21 mouse cellular contexts compared by ENCODE assay signal in genomic region chr6:143047538-143048258, GRCm38 (mm10). TPM values are rescaled to one million over a fixed set of nuclear protein-coding genes. Genes with fewer than 3 reads are reported as not detected.
DNase-seq lines count a peak whose midpoint lies in the region; ATAC-seq and TF ChIP-seq lines count a peak whose summit lies in the region.
"Had no signal": no experiment of that assay in that cellular context is flagged by ENCODE, and none has a peak within 500 bp of the region (broad histone marks: within the 10 kb centered on the region; RNA-seq: fewer than 3 reads in every experiment).

No protein-coding gene starts in this region.

- peak; percentile 53 for DNase-seq in heart, adult 11 months
- DNase-seq in heart, postnatal 4 days: no peak
- DNase-seq in midbrain, postnatal 0 days (ENCODE audit: low spot score): peak; percentile 6
- peak; percentile 10 for DNase-seq in embryonic facial prominence, embryonic 14.5 days (ENCODE audit: low spot score)
- DNase-seq in cerebellum, adult 9-11 months: no peak
- DNase-seq: cerebellum, adult 8-10 months; forebrain, postnatal 0 days; gastrocnemius, adult 2 months; lung, postnatal 4 days; thymus, postnatal 36 days had no signal

- TF ChIP-seq CTCF in midbrain, postnatal 0 days (IDR thresholded peaks at IDR 0.05): no peak

- H3K27me3 ChIP-seq in midbrain, postnatal 0 days (ENCODE audit: insufficient read depth, low read length): no peaks in the 10 kb centered on the region
- H3K27me3 ChIP-seq in midbrain, embryonic 16.5 days (ENCODE audit: control insufficient read depth, insufficient read depth, low read depth, low read length): no peaks in the 10 kb centered on the region
- H3K27me3 ChIP-seq in embryonic facial prominence, embryonic 14.5 days (replicated peaks; ENCODE audit: control insufficient read depth, insufficient read depth, low read length): no peaks in the 10 kb centered on the region
- no peaks in the 10 kb centered on the region for H3K27me3 ChIP-seq in hindbrain, embryonic 16.5 days (replicated peaks; ENCODE audit: control insufficient read depth, insufficient read depth, low read length)
- H3K27me3 ChIP-seq: CH12.LX; embryonic facial prominence, embryonic 15.5 days; heart, embryonic 13.5 days; kidney, embryonic 15.5 days; lung, embryonic 15.5 days had no signal

- H3K4me1 ChIP-seq in midbrain, postnatal 0 days (ENCODE audit: insufficient read depth, low read length): no peaks in the 10 kb centered on the region
- no peaks in the 10 kb centered on the region for H3K4me1 ChIP-seq in midbrain, embryonic 16.5 days (ENCODE audit: control insufficient read depth, insufficient read depth, low read length)
- no peaks in the 10 kb centered on the region for H3K4me1 ChIP-seq in embryonic facial prominence, embryonic 14.5 days (ENCODE audit: control insufficient read depth, insufficient read depth, low read length)
- no peaks in the 10 kb centered on the region for H3K4me1 ChIP-seq in hindbrain, embryonic 16.5 days (ENCODE audit: control insufficient read depth, insufficient read depth, low read depth, low read length)
- H3K4me1 ChIP-seq: embryonic facial prominence, embryonic 15.5 days; forebrain, embryonic 10.5 days; kidney, embryonic 15.5 days; lung, embryonic 15.5 days had no signal

- no peak overlapping the region for H3K9ac ChIP-seq in midbrain, postnatal 0 days (replicated peaks; ENCODE audit: low read length, poor library complexity, severe bottlenecking)
- no peak overlapping the region for H3K9ac ChIP-seq in midbrain, embryonic 16.5 days (ENCODE audit: low read depth, low read length)
- no peak overlapping the region for H3K9ac ChIP-seq in embryonic facial prominence, embryonic 14.5 days (ENCODE audit: low read depth, low read length)
- no peak overlapping the region for H3K9ac ChIP-seq in hindbrain, embryonic 16.5 days (ENCODE audit: low read depth, low read length)
- H3K9ac ChIP-seq: embryonic facial prominence, embryonic 15.5 days; forebrain, postnatal 0 days; heart, embryonic 13.5 days; kidney, embryonic 15.5 days; liver, embryonic 14.5 days; lung, embryonic 15.5 days had no signal

- no peak overlapping the region for H3K4me3 ChIP-seq in midbrain, postnatal 0 days (ENCODE audit: low read depth, low read length)
- H3K4me3 ChIP-seq in midbrain, embryonic 16.5 days (ENCODE audit: low read depth, low read length): no peak overlapping the region
- no peak overlapping the region for H3K4me3 ChIP-seq in embryonic facial prominence, embryonic 14.5 days (ENCODE audit: low read depth, low read length)
- H3K4me3 ChIP-seq in hindbrain, embryonic 16.5 days (ENCODE audit: low read length): no peak overlapping the region
- H3K4me3 ChIP-seq: embryonic facial prominence, embryonic 15.5 days; forebrain, embryonic 10.5 days; gastrocnemius, adult 2 months; heart, embryonic 13.5 days; kidney, embryonic 15.5 days; lung, embryonic 15.5 days; myocyte had no signal

- no peak overlapping the region for H3K4me2 ChIP-seq in midbrain, postnatal 0 days (ENCODE audit: low read depth, low read length, poor library complexity, severe bottlenecking)
- no peak overlapping the region for H3K4me2 ChIP-seq in midbrain, embryonic 16.5 days (ENCODE audit: low read length)
- no peak overlapping the region for H3K4me2 ChIP-seq in embryonic facial prominence, embryonic 14.5 days (ENCODE audit: low read depth, low read length)
- H3K4me2 ChIP-seq in hindbrain, embryonic 16.5 days (ENCODE audit: low read length): no peak overlapping the region
- H3K4me2 ChIP-seq: embryonic facial prominence, embryonic 15.5 days; heart, embryonic 13.5 days; kidney, embryonic 15.5 days; lung, embryonic 15.5 days had no signal

- H3K36me3 ChIP-seq in midbrain, postnatal 0 days (ENCODE audit: insufficient read depth, low read length): peaks cover 16% of the 10 kb centered on the region; the same call in 1 of the 2 replicates
- peaks cover 10% of the 10 kb centered on the region for H3K36me3 ChIP-seq in midbrain, embryonic 16.5 days (ENCODE audit: control insufficient read depth, insufficient read depth, low read length)
- H3K36me3 ChIP-seq in embryonic facial prominence, embryonic 14.5 days (ENCODE audit: control insufficient read depth, insufficient read depth, low read length): peaks cover 31% of the 10 kb centered on the region
- H3K36me3 ChIP-seq in hindbrain, embryonic 16.5 days (ENCODE audit: control insufficient read depth, insufficient read depth, low read length): peaks cover 21% of the 10 kb centered on the region

- H3K9me3 ChIP-seq in midbrain, postnatal 0 days (ENCODE audit: low read length): no peaks in the 10 kb centered on the region
- no peaks in the 10 kb centered on the region for H3K9me3 ChIP-seq in midbrain, embryonic 16.5 days (replicated peaks; ENCODE audit: control insufficient read depth, low read length, poor library complexity, severe bottlenecking)
- H3K9me3 ChIP-seq in embryonic facial prominence, embryonic 14.5 days (ENCODE audit: control insufficient read depth, low read length): peaks cover 7% of the 10 kb centered on the region; the same call in 1 of the 2 replicates
- H3K9me3 ChIP-seq in hindbrain, embryonic 16.5 days (ENCODE audit: control insufficient read depth, low read length): no peaks in the 10 kb centered on the region
- H3K9me3 ChIP-seq: embryonic facial prominence, embryonic 15.5 days; heart, embryonic 13.5 days; kidney, embryonic 15.5 days; lung, embryonic 15.5 days had no signal

- no peak overlapping the region for H3K27ac ChIP-seq in midbrain, postnatal 0 days (ENCODE audit: low read depth, low read length)
- H3K27ac ChIP-seq in midbrain, embryonic 16.5 days (ENCODE audit: low read length): no peak overlapping the region
- H3K27ac ChIP-seq in embryonic facial prominence, embryonic 14.5 days (replicated peaks; ENCODE audit: low read depth, low read length): no peak overlapping the region
- H3K27ac ChIP-seq in hindbrain, embryonic 16.5 days (ENCODE audit: low read depth, low read length): no peak overlapping the region
- H3K27ac ChIP-seq: embryonic facial prominence, embryonic 15.5 days; forebrain, embryonic 10.5 days; gastrocnemius, adult 2 months; heart, embryonic 13.5 days; kidney, embryonic 15.5 days; liver, embryonic 14.5 days; lung, embryonic 15.5 days had no signal

- ATAC-seq in midbrain, postnatal 0 days (ENCODE audit: low FRiP score): no peak
- no peak for ATAC-seq in midbrain, embryonic 16.5 days
- peak; percentile 47; the same call in 1 of the 2 replicates for ATAC-seq in embryonic facial prominence, embryonic 14.5 days (ENCODE audit: low read depth)
- ATAC-seq in hindbrain, embryonic 16.5 days: peak; percentile 72; the same call in 1 of the 2 replicates
- ATAC-seq: forebrain, postnatal 0 days; intestine, postnatal 0 days had no signal

- 80% methylated on average over 15 of the region's 15 CpGs for WGBS in midbrain, postnatal 0 days
- 85% methylated on average over 15 of the region's 15 CpGs for WGBS in midbrain, embryonic 16.5 days
- WGBS in embryonic facial prominence, embryonic 14.5 days: 79% methylated on average over 15 of the region's 15 CpGs
- 76% methylated on average over 15 of the region's 15 CpGs for WGBS in hindbrain, embryonic 16.5 days

RNA-seq across cellular contexts. Expression of gene C2cd5, which starts 52.2 kb away (rescaled TPM):
- 10 to 100 TPM; 21.5 to 24.9 TPM for total RNA-seq in heart, postnatal 4 days (2021)
- total RNA-seq in midbrain, postnatal 0 days (2014; rRNA removed): 41.4 and 44.1 TPM in 2 replicates
- polyA plus RNA-seq in midbrain, postnatal 0 days (2015; fragmentation: Nextera tagmentation; extraction: Ambion mirVana): 20.1 and 22.9 TPM in 2 replicates
- polyA plus RNA-seq in midbrain, embryonic 16.5 days (2015; fragmentation: Nextera tagmentation; extraction: Ambion mirVana): 43.2 and 52.4 TPM in 2 replicates
- 19.1 and 22.4 TPM in 2 replicates for polyA plus RNA-seq in embryonic facial prominence, embryonic 14.5 days (2014; fragmentation: Nextera tagmentation; extraction: Ambion mirVana)
- polyA plus RNA-seq in hindbrain, embryonic 16.5 days (2015; fragmentation: Nextera tagmentation; extraction: Ambion mirVana): 39.0 and 41.6 TPM in 2 replicates

Comparison
In these comparisons a context has a peak if more than half of its experiments do, and no peak if none do; other contexts are left out.
1. DNase-seq: peak in heart, adult 11 months (single experiment), midbrain, postnatal 0 days (single experiment) and embryonic facial prominence, embryonic 14.5 days (single experiment); none in heart, postnatal 4 days (single experiment) and cerebellum, adult 9-11 months (single experiment).
2. ATAC-seq: peak in embryonic facial prominence, embryonic 14.5 days (single experiment) and hindbrain, embryonic 16.5 days (single experiment); none in midbrain, postnatal 0 days (single experiment) and midbrain, embryonic 16.5 days (single experiment).